Mouse (Mus musculus) heart, adult 2 months (tissue): ENCODE results near the gene Xirp2.

Experiments used
- CTCF ChIP-seq: fragments of 200-600 bp; IDR thresholded peaks from 2 replicates; pipeline ENCODE4 v1.8.1; 2022; ENCODE audit warnings: antibody characterized with exemption, mild to moderate bottlenecking, moderate library complexity
- EP300 ChIP-seq: fragments of 200-500 bp; IDR thresholded peaks from 2 replicates; pipeline ENCODE4 v1.6.1; 2011; ENCODE audit warnings: low read depth, low read length, control low read depth; ENCODE audit not compliant: insufficient read depth
- POLR2A ChIP-seq: fragments of 200-500 bp; IDR thresholded peaks from 2 replicates; pipeline ENCODE4 v1.6.1; 2011; ENCODE audit warnings: mild to moderate bottlenecking, low read depth, low read length, control low read depth; ENCODE audit not compliant: insufficient read depth

DNA sequence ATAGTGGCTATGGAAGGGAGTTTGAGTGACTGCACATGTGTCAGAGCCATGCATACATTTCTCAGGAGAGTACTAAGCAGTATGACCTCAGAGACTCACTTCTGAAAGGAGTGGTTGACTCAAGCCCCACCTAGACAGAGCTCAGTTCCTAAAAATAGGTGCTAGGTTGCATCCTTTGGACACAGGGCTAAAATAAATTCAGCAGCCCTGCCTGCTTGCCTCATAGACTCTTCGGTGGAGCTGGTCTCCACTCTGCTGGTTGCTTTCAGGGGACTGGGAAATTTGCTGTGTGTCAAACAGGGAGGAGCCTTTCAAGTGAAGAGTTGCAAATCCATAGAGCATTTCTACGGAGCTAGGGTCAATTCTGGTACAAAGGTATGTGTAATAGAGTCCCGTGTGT is at the start of gene Xirp2:
- TF ChIP-seq CTCF = peak; percentile 16; the same call in 1 of the 2 replicates
- peak; percentile 93 for TF ChIP-seq POLR2A
- 0 out of 2 replicates have a peak, but pooled peaks have one; percentile 66 for TF ChIP-seq EP300
